Mouse (Mus musculus): ENCODE results near the gene Ppm1l.

- TF ChIP-seq POLR2A (IDR thresholded peaks at IDR 0.05; ENCODE audit: borderline replicate concordance, extremely low read depth, insufficient read depth, insufficient read length, poor library complexity, severe bottlenecking) (no peak), CTCF (IDR thresholded peaks at IDR 0.05; ENCODE audit: borderline replicate concordance, extremely low read depth, insufficient read depth, insufficient read length) (peak; percentile 19; the same call in 1 of the 2 replicates)
These were observed 56.1 kb downstream of the Ppm1l start for GRCm38 (mm10) chr3:69372731-69373130.

Data from brain, embryonic 14.5 days (tissue).